Mouse (Mus musculus) left cerebral cortex, adult 18-20 months (tissue): ENCODE results near the gene Slc13a2. TPM values are rescaled to one million over a fixed set of nuclear protein-coding genes. Genes with fewer than 3 reads are reported as not detected.

Experiments
- DNase-seq, 2 experiments: peaks; one replicate each; pipeline ENCODE4 v3.0.0; 2021 to 2022; ENCODE audit warnings: low spot score in 2 of 2, mixed read lengths in 1 of 2
- total RNA-seq, 2 experiments: library from RNA; stranded (reverse); gene quantifications; 2 replicates each; pipeline ENCODE4 v1.2.3; 2021

Gene Slc13a2
- total RNA-seq, 2 experiments from 2014 or later: not detected

DNA sequence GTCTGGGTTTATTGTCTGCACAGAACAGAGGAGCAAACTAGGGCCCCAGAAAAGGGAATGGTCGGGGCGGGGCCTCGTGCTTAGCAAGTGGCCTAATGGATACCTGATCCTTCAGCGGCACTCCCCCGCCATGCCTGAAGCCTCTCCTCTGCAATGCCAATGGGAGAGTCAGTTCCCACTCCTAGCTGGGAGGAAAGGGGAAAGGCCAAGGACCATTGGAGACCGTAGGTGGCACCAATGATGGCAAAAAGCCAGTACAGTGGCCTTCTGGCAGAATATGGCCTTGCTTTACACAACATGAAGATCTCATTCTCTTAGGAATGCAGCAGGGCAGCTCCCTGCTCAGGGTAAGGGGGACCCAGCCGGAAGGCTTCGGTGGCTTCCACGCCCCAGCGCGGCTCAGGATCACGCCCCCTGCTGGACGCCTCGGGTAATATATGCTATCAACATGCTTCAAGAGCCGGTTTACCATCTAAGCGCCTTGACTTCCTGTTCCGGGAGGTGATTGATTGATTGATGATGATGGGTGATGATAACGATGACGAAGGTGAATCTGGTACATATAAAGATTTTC lies 13.8 kb upstream of the Slc13a2 start:
- no peak for DNase-seq

- DNase-seq: no peak
Observed at GRCm38 (mm10) chr11:78434052-78434451, 12.0 kb upstream of the Slc13a2 start.

DNA sequence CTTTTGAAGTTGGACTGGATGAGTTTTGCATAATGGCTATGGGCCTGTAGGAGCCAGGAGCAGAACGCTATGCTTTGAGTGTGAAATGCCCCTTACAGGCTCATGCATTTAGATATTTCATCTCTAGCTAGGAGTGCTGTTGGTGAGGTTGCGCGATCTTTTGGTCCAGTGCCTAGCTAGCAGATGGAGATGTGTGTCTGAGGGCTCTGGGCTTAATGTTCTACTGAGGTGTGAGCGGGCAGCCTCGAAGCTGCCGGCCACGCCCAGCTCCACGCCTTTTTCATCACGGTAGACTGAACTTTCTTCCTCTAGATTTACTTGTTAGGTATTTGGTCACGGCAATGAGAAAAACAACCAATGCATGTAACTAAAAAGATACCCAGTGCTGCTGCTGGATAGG lies 9.2 kb upstream of the Slc13a2 start:
- DNase-seq: no peak

DNA sequence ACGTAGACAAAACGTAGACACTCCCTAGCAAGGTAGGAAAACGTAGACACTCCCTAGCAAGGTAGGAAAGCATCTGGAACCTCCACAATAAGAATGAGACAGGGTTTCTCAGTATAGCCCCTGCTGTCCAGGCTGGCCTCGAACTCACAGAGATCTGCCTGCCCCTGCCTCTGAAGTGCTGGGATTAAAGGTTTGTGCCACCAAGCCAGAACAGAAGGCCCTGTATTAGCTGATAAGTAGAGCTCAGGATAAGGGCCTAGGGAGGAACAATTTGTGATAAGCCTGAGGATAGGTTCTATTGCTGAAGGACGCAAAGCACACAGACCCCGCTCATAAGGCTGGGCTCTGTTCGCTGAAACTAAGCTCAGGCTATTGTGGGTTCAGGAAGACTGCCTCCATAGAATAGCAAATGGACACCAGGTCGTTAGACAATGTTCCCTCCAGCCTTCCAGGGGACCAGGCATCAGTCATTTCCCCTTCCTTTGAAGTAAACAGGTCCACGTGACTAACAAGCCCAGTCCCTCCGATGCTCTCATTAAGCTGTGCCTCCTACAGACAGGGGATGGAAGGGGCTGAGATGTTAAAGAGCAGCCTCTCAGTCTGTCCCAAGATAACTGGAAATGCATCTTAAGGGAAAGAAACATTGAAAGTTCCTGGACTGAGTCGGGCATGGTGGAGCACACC lies 8.3 kb upstream of the Slc13a2 start:
- no peak for DNase-seq

DNA sequence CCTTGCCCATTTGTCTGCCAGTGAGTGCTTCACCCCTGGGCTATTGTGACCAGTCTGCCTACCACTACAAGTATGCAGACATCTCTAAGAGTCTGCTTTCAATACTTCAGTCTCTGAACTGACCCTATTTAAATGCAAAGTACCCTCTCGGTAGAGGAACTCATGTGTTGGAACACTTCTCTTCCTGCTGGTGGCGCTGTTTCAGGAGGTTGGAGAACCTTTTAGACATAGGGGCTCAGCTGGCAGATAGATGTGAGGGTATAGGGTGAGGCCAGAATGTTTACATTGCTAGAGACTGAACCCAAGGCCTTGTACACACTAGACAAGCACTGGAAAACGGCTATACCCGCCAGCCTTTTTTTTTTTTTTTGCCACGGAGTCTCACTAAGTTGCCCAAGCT lies 6.3 kb upstream of the Slc13a2 start:
- no peak for DNase-seq

DNA sequence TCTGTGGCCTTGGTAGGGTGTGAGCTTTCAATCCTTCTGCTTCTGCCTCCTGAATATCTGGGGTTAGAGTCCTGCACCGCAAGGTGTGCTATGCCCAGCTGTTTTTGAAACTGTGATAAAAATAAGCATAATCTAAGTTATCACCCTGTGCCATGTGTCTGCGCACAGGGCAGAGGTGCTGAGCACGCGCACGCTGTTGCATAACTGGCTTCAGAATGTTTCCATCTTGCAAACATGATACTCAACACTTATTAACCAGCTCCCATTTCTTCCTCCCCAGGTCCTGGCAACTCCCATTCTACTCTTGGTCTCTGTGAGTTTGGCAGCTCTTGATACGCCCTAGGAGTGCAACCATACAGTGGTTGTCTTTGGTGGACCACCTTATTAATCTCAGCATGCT lies 5.6 kb upstream of the Slc13a2 start:
- DNase-seq: no peak

- no peak for DNase-seq
Observed at GRCm38 (mm10) chr11:78425572-78425971, 3.6 kb upstream of the Slc13a2 start.

GRCm38 (mm10) chr11:78424352-78424751 lies 2.3 kb upstream of the Slc13a2 start:
- no peak for DNase-seq

DNA sequence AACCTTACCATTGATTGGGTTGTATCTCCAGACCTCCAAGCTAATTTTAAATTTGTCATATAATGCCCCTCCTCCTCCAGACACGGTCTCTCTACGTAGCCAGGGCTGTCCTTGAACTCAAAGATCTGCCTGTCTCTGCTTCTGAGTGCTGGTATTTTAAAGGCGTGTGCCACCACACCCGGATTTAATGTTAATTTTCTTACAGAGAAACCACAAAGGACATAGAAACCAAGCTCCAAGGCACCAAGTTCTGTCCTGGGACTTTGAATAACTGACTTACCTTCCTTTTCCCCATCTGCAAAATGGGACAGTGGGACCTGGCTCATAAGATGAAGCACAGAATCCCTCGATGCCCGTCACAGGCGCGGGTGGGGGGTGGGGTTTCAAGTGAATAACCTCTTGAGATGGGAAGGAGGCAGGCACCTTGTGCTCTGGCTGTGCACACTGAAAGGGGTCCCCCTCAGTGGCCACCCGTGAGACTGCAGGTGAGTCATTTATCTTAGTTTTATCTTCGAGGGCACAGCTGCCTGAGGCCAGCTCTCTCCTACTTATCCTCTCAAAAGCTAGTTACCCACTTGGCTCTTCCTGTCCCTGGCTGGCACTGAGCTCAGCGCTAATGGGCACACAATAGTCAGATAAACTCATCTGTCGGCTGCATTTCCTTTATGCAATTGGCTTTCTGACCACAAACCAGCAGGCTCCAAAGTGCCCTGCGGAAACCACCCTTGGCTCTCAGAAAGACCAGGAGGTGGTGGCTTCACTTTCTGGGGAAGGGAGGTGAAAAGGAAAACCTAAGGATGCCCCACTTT lies 612 bp downstream of the Slc13a2 start:
- no peak for DNase-seq

- no peak for DNase-seq
Observed at GRCm38 (mm10) chr11:78420263-78420889, 1.6 kb downstream of the Slc13a2 start.

DNA sequence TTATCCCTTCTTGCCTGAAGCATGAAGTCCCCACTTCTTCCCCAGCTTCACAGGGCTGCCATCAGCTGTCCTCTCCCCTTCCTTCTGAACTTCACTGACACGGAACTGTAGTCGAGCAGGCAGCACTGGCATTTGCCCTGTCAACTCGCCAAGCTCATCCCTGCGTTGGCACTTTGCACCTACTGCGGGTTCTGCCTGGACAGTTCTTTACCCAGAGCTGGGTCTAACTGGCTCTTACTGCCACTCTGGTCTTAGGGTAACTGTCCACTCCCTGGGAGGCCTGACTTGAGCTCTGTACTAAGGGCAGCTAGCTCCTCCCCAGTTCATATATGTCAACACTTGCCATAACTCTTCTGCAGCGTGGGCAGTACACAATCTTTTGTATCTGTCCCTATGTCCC lies 5.2 kb downstream of the Slc13a2 start:
- no peak for DNase-seq

DNA sequence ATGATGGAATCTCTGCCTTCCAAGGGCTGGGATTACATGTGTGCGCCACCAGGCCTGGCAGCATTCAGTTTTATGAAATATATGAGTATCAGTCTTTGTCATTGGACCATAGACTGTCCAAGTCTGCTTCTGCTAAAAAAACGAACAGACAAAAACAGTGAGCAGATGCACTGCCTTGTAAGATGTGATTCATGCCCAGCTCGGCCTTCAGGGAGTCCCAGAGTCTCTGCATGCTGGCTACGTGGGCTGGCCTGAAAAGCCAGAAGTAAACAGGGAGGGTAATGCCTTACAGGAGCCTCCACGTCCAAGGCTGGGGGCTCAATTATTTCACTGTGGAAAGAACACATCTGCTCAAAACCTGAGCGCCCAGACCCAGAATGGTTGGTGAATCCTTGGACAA lies 9.2 kb downstream of the Slc13a2 start:
- DNase-seq: peak; percentile 15 to 20

GRCm38 (mm10) chr11:78412324-78412850 lies 9.6 kb downstream of the Slc13a2 start:
- DNase-seq: no peak

GRCm38 (mm10) chr11:78411606-78412323 lies 10.3 kb downstream of the Slc13a2 start:
- peak in 1 of 2 experiments; percentile 18 for DNase-seq

GRCm38 (mm10) chr11:78408256-78409240 lies 13.5 kb downstream of the Slc13a2 start:
- no peak for DNase-seq

DNA sequence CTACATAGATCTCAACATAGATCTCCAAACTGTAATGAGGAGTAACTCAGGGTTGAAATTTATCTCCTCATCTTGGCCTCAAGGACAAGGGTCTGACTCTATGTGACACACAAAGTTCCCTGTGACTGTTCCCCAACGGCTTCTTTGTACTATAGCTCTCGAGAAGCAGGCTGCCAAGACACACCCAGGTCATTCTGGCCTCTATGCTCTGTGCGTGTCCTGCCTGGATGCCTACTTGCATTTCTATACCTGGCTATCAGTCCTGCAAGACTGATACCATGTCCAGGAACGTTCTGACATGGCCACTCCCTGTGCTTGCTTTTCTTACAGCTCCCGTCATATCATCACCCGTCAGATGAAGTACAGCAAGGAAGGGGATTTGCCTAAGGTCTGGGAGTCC lies 20.0 kb downstream of the Slc13a2 start:
- no peak for DNase-seq

GRCm38 (mm10) chr11:78401469-78401868 lies 20.5 kb downstream of the Slc13a2 start:
- no peak for DNase-seq

- DNase-seq: no peak
Observed at GRCm38 (mm10) chr11:78400936-78401335, 21.1 kb downstream of the Slc13a2 start.

GRCm38 (mm10) chr11:78399680-78400079 lies 22.3 kb downstream of the Slc13a2 start:
- DNase-seq: peak; percentile 77 to 81

DNA sequence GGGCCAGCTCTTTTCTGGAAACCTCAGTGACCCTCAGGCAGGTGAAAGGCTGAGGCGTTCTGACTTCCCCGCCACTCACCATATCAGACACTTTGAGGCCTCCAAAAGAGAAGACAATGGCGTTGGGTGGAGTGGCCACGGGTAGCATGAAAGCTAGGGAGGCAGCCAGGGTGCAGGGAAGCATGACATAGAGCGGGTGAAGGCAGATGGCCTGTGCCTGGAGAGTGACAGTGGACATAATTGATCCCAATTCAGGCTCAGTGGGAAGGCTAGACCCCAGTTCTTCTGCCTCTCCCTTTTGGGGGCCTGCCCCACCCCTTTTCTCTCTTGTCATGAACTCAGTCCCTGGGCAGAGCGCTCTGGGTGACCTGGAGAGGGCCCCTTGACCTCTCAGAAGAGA lies 23.8 kb downstream of the Slc13a2 start:
- DNase-seq: no peak
